Mouse (Mus musculus): ENCODE data around the gene Ccdc92b.
A peak's percentile ranks its signal among the peaks of the same experiment; 100 is the strongest.

The Ccdc92b gene

DNA sequence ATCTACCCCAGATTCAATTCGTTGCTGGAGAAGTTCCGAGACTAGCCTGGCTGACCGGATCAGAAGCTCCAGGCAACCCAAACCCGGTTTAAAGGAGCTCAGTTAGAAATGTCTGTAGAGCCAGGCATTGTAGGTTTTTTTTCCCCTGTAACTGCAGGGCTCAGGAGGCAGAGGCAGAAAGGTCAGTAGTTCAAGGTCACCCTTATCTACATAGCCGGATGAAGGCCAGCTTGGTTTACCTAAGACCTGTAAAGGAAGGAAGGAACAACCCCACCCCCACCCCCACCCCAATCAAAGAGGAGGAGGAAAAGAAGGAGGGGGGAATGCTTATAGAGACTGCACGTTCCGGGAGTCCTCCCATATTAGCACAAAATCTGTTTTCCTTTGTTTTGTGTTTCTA is 8.0 kb upstream of the Ccdc92b start:
- DNase-seq (ENCODE audit: low spot score in 2 of 2) = no peak

DNA sequence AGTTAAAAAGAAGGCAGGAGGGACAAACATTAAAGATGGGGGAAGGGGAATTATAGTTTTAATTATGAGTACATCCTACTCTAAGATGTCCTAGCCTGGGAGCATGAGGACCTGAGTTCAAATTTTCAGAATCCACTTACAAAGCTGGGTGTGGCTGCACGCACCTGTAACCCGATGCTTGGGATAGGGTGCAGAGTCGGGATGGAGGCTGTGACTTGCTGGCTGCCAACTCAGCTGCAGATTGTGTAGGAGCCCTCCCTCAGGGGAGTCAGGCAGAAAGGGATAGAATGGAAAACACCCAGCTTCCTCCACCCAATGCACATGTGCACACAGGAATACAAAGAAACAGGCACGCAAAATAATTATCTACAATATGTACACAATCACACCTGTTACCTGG is 6.0 kb upstream of the Ccdc92b start:
- DNase-seq (ENCODE audit: low spot score in 2 of 2) = no peak

DNA sequence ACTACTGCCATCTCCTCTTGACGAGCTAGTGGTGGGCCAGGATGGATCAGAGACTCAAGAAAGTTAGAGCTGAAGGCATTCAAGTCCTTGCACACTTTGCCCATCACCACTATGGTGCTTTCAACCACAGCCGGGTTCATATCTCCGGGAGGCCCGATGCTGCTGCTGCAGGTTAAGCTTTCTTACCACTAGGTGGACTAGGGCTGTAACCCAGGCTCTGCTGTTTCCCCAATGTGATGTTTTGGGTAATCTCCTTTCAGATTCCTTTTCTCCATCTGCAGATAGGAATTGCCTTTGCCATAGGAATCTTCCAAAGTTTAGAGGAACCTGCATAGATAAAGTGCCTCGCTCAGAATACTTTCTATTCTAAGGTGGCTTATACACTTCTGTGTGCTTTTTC is 3.8 kb upstream of the Ccdc92b start:
- DNase-seq (ENCODE audit: low spot score in 2 of 2) = no peak

DNA sequence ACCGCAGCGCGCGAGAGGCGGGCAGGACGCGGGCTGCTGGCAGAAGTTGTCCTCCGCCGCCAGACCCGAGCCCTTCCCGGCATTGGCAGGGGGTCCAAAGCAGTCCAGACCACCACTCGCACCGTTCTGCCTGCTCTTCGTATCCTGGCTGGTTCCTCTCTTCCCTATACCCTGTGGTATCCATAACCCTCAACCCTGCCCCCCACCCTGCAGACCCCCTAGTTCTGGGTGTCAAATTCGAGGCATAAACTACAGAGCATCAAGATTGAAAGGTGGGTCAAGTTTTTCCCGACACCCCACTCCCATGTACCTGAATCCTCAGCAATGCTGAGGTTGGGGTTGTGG is 523 bp downstream of the Ccdc92b start:
- no peak for DNase-seq (ENCODE audit: low spot score in 2 of 2)

DNA sequence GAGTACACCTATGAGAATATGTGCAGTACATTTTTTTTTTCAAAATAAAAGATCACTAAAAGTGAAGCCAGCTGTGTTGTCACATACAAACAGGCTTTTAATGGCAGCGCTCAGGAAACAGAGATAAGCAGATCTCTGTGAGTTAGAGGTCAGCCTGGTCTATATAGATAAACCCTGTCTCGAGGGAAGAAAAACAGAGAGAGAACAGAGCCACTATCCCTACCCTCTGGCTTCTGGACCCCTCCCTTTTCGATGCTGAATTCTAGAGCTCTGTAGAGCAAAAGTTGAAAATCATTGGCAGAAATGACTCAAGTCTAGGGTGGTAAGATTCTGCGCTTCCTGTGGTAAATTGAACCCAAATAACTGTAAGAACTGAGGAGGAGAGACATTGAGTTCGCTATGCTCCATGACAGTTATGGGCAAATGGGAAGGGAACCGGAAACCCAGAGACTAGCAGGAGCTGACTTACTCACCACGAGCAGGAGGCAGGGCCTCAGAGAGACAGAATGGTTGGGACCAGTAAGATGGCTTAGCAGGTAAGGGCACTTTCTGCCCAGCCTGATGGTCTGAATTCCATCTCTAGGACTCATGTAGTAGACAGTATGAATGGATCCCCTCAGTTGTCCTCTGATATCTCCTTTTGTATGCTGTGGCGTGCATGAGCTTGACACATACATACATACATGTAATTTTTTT is 2.7 kb downstream of the Ccdc92b start:
- no peak for DNase-seq (ENCODE audit: low spot score in 2 of 2)

DNA sequence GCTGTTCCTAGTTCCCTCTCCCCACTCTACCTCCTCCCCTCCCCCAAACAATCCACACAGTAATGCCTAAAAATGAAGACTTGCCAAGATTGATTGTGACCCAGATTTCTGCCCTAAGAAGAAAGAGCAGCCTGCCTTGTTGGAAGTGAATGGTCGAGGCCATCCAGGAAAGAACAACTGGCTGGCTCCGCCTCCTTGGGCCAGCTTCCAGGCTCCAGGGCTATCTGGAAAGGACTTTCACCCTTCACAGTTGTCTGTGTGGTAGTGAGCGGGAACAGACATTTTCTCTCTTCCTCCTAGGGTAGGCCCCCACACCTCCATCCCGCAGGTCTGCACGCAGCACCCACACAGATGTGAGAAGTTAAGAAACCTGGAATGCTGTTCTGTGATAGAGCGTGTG is 4.3 kb downstream of the Ccdc92b start:
- DNase-seq (ENCODE audit: low spot score in 2 of 2) = no peak

DNA sequence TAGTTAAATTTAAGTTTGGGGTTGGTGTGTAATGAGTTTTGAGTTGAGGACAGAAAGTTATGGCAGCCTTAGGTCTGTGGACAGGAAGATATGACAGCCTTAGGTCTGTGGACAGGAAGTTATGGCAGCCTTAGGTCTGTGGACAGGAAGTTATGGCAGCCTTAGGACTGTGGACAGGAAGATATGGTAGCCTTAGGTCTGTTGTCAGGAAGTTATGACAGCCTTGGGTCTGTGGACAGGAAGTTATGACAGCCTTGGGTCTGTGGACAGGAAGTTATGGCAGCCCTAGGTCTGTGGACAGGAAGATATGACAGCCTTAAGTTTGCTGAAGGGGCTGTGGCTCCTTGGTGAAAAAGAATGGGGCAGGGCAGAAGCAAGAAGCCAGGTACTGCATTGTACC is 5.9 kb downstream of the Ccdc92b start:
- DNase-seq (ENCODE audit: low spot score in 2 of 2) = no peak

DNA sequence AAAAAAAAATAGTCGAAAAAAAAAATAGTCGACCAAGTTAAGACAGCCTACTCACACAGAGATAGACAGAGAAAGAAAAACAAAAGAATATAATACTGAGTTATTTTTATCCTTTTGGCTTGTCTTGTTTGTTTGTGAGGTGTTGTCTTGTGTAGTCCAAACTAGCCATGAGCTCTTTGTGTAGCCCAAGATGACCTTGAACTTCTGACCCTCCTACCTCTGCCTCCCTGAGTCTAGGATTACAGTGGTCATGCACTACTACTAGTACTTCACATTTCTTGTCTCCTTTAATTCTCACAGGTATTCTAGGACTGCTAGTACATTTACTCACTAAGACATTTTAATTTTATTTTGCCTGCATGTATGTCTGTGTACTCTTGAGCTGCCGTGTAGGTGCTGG is 8.1 kb downstream of the Ccdc92b start:
- DNase-seq (ENCODE audit: low spot score in 2 of 2) = no peak

DNA sequence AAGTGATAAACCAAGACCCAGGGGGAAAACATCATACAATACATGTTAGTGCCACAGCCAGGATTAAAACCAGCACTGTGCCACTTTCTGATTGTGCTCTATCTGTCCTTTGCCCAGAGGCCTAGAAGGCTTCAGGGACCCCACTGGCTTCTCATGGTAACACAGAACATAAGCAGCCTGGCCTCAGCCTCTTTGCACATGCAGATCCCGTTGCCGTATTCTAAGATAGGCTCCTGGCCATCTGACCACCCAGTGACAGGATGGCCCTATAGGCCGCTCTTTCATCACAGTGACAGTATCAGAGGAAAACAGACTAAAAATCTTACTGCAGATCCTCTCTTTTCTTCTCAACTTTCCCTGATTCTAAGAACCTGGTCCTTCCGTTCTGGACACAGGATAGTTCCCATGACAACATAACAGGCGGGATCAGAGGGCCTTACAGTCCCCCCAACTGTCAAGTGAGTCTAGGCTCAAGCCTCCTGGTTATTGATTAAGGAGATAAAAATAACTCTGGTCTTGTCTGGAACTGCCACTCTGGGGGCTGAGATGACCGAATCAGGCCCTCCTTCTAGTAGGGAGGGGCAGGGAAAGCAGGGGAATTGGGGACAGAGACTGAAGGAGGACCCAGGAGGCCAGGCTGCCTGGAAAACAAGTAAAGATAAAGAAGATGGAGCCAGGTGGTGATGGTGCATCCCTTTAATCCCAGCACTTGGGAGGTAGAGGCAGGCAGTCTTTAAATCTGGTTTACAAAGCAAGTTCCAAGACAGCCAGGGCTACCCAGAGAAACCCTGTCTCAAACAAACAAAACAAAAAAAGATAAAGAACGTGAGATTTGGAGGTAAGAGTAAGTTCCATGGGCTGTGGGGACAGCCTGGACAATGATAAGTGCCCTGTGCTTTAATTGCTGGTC is 12.7 kb downstream of the Ccdc92b start:
- DNase-seq (ENCODE audit: low spot score in 2 of 2) = no peak

DNA sequence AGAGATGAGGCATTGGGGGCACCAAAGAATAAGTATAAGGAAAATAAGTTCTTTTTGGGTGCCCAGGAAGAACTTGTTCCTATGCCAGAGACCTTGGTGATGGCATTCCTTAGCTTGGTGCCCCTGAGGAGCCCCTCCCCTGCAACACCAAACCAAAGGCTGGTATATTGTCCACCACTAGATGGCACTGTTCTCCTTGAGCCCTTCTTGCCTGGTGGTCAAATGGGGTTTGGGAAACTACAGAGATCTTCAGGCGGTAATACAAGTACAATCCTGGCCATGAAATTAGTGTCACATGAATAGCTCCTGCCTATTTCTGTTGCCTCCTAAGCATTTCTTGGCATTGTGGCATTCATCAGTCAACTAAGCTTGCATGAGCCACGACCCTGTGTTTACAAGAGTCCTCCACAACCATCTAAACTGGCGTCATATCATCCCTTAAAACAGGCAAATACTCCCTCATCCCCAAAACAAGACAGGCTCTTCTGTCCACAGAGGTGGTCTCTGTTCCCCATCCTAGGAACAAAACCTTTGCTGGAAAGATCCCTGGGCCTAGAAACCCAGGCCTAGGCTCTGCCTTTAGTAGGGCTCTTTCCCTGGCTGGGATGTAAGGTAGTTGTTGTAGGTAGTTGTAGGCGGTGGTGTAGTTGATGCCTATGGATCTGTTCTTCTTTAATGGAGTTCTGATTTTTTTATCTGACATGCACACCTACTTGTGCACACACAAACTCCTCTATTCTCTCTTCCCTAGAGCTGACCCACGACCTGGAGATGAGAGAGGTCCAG is 15.3 kb downstream of the Ccdc92b start:
- DNase-seq (ENCODE audit: low spot score in 2 of 2) = peak in 1 of 2 experiments; percentile 60

DNA sequence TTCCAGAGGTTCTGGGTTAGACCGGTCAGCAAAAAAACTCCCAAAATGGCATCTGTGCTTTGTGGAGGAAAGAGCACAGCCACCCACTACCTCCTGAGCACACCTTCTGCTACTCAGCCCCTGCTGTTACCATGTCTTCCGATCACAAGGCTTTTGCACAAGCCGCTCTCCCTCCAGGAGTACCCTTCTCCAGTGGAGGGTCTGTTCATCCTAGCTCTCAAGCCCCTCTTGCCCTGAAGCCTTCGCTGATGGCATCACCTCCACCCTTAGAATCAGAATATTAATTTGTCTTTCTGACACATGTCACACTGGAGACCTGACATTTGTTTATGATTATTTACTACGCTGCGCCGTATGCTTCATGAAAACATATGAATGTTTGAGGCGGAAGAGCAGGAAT is 18.1 kb downstream of the Ccdc92b start:
- no peak for DNase-seq (ENCODE audit: low spot score in 2 of 2)

DNA sequence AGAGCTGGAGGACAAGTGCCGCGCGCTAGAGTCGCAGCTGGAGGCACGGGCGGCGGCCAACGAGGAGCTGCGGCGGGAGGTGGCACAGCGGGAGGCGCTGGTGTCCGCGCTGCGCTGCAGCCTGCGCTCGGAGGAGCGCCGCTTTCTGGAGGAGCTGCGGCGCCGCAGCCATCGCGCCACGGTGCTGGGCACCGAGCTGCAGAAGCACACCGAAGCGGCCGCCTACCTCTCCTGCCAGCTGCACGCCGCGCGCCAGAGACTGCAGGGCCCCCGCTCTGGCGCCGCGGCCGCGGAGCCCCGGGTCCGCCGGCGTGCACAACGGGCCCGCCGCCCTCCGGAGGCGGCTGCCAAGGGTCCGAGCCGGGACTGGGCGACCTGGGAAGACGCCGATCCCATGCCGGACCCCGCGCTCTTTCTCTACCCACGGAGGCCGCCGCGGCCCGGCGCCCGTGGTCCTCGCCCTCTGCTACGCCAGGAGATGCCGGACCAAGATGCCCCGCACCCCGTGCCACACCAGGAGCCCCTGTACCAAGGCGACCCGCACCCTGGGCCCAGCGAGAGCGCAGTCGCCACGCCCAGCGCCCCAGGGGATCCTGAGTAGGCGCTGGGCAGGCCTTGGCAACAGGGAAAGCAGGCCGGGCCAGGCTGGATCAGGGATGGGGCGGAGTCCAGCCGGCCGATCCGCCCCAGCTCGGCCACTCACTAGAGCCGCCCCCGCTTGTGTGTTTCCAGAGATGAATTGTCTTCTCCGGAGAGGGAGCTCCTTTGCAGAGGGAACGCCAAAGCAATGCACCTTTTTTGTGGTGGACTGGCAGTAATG is 18.8 kb downstream of the Ccdc92b start:
- peak; percentile 35 to 60 for DNase-seq (ENCODE audit: low spot score in 2 of 2)

DNA sequence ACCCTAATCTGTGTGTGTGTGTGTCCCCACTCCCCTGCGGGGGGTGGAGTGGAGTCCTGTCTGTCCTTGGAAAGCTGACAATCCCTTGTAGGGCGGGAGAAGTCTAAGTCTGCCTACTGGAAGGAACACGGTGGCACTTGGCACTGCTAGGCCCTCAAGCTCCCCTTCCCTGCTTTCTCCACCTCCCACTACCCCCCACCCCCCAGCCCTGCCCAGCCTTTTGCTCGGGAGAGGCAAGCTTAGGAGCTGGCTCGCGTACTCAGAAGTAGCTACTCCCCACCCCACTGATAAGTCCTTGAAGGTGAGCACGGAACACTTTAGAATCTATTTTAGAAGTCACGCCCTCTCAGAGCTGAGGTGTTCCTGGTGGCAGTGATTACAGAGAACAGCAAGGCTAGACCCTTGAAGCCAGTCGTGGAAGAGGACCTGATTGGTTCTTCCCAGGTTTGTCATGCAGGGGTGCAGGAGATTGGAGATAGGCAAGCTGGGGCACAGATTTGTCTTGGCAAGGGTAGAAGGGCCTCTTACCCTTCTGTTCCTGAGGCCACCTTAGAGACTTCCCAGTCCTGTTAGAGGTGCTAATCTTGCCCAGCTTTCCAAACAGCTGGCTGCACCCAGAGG is 19.5 kb downstream of the Ccdc92b start:
- DNase-seq (ENCODE audit: low spot score in 2 of 2) = no peak

DNA sequence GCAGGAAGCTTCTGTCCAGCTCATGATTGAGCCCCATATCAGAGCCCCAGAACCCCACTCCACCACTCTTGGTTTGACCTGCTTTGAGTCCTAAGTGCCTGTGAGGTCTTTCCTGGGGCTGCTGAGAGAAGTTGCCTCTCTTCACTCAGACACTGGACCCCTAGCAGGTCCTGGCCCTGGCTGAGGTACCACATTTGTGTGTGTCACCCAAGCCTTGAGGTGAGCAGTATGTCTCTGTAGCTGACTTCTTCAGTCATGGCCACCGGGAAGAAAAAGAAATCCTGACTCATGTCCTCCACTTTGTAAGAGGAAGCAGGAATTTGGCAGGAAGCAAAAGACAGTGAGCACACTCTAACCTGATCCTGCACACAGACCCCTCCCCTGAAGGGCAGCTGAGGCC is 20.2 kb downstream of the Ccdc92b start:
- no peak for DNase-seq (ENCODE audit: low spot score in 2 of 2)

DNA sequence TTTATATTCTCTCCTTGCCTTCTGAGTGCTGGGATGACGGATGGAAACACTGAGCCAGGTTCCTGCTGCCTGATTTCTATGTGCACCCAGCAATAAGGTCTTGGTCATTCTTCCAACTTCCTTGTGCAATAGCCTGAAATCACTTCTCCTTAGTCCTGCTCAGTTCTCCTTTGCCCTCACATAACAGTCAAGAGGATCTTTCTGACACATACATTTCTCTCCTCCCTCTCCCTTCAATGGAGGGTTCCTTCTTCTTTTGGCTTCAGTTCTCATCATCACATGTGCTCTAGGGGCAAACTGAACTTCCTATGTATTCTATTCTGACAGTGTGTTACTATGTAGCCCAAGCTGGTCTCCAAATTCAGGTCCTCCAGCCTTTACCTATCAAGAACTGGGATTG is 28.6 kb downstream of the Ccdc92b start:
- DNase-seq (ENCODE audit: low spot score in 2 of 2) = no peak

DNA sequence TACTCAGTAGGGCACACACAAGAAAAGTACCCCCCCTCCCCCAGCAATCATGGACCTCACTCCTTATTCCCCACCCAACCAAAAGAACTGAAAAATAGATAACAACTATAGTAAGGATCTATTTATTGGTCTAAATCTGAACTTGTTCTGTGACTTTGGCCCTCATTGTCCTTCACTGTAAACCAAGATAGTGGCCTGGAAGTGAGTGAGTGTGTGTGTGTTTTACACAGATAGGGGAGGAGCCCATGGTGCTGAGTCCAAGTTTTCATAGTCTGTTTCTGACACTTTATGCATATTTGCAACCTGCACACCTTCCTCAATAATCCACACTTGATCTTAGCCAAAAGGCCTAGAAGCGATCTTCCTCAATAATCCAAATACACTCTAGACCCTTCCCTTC is 29.3 kb downstream of the Ccdc92b start:
- DNase-seq (ENCODE audit: low spot score in 2 of 2) = no peak

DNA sequence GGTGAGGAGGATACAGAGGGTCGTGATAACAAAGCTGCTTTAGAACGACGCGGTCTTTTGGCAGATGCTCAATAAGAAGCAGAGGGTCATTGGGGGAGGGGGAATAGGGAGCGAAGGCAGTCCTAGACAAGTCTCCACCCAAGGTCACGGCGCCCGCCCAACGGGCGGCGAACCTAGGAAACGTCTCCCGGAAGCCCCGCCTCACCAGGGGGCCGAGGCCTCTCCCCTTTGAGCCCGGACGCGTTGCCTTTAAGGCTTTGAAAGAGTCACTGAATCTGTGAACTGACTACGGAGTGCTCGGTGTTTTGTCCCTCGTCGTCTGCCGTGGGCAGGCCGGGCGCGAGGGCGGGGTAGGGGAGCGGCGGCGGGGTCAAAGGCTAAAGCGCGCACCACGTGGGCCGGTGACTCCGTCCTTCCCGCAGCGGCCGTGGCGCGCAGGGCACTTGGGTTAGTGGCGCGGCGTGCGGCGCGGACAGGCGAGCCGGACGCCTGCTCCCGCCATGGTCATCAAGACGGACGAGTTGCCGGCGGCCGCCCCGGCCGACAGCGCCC is 29.8 kb downstream of the Ccdc92b start, which contains the start of gene Cluh:
Gene Cluh (plus strand): TSS at position 401 of the 552 bp plus-strand sequence.
- peak; percentile 95 to 96 for DNase-seq (ENCODE audit: low spot score in 2 of 2)

DNA sequence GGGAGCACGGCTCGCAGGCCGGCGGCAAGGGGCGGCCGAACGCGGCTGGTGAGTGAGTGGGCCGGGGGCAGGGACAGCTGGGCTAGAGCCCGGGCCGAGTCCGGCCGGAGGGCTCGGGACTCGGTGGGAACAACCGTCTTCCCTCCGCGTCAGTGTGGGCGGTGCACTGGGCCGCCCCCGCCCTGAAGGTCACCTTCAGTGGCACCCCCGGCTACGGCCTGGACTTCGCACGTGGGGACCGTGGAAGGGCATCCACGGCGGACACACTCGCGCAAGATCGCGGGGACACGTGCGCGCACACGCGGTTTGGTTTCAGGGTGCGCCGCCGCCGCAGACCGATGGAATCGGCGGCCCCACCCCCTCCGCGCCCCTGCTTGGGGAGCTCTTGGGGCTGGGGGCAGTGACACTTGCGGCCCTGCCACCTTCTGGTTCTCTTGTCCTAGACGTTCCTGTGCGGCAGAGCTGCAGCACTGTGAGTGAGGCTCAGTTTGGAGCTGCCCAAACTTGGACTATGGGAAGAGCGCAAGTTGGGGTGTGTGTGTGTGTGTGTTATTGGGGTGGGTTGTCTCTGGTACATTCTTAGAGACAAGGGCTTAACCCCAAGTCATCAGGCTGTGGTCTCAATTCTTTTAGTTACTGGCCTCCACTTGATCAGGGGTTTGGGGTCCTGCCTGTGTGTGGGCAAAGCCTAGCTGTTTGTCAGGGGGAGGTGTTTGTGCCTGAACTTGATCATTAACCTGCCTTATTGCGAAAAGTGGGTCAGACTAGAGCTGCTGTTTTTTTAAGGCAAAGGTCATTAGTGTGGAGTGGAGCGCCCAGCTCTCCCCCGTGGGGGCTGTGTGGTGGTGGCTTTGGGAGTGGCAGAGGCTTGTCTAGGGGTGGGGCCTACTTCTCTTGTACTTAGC is 30.5 kb downstream of the Ccdc92b start:
- DNase-seq (ENCODE audit: low spot score in 2 of 2) = peak; percentile 35 to 43

DNA sequence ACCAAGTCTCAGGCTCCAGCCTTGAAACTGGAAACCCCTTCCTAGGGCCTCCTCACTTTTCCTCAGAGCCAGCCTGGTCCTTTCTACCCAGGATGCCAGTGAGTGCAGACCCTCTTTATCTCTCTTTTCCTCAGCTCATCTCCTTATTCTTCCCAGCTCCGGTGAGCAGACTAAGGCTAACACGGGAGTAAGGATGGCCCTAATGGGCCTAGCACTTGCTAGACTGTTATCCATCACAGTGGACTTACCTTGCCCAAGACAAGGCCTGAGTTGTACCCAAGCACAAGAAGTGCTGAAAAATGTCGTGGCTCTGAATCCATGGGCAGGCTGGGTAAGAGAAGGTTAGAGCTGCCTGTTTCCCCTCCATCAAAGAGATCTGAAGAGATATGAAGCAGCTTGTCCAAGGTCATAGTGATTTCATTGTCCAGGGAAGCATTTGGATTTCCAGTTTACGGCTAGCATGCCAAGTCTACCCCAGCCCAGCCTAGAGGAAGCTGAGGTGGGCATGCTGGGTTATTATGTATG is 31.2 kb downstream of the Ccdc92b start:
- no peak for DNase-seq (ENCODE audit: low spot score in 2 of 2)
